Mouse (Mus musculus): Measurements from ENCODE around the gene Phc2. TPM values are rescaled to one million over a fixed set of nuclear protein-coding genes. Genes with fewer than 3 reads are reported as not detected.

Gene Phc2
- total and polyA plus RNA-seq, 3 experiments, result 23.7 to 65.5 TPM; not detected in 1

DNA sequence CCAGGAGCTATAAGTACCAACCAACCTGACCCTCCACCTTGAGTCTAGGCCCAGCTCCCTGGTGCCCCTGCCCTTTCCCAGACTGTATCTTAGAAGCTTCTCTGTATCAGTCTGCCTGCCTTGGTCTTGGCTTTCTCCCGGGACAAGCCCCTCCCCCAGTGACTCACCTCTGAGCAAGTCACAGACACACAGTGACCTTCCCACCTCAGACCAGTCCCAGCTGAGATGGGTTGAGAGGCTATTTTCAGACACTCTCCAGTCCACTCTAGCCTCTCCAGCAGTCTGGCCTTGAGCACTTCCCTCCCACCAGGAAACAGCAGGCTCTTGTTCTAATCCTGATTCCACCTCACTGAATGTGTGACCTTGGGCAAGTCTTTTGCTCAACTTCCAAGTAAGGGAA lies 139.2 kb downstream of the Phc2 start:
- no peak overlapping the region for H3K4me3 ChIP-seq (ENCODE audit: control insufficient read depth in 1 of 2, insufficient read depth in 1 of 2, low read depth in 2 of 2, low read length in 2 of 2)
- no peak for DNase-seq (ENCODE audit: low read depth, low spot score)
- no peak for TF ChIP-seq ZNF384 (IDR thresholded peaks at IDR 0.05; ENCODE audit: low read depth, low read length)
- TF ChIP-seq USF2 (IDR thresholded peaks at IDR 0.05; ENCODE audit: borderline replicate concordance in 1 of 2, insufficient read depth in 1 of 2, low read depth in 1 of 2, low read length in 2 of 2), result no peak
- TF ChIP-seq BHLHE40 (IDR thresholded peaks at IDR 0.05; ENCODE audit: borderline replicate concordance, low read depth, low read length), result no peak
- TF ChIP-seq NRF1 (IDR thresholded peaks at IDR 0.05; ENCODE audit: insufficient read depth, low read depth, low read length, poor library complexity, severe bottlenecking), result no peak
- no peak for TF ChIP-seq POLR2A (IDR thresholded peaks at IDR 0.05; ENCODE audit: control insufficient read depth in 1 of 2, insufficient read depth in 1 of 2, low read depth in 1 of 2, low read length in 2 of 2, poor library complexity in 1 of 2)
- TF ChIP-seq TBP (IDR thresholded peaks at IDR 0.05; ENCODE audit: low read depth, low read length), result no peak
- TF ChIP-seq MAFK (IDR thresholded peaks at IDR 0.05; ENCODE audit: borderline replicate concordance, low read depth, low read length), result no peak
- TF ChIP-seq EP300 (IDR thresholded peaks at IDR 0.05; ENCODE audit: low read depth in 1 of 2, low read length in 2 of 2), result no peak
- no peak for TF ChIP-seq KAT2A (conservative IDR thresholded peaks at IDR 0.05; ENCODE audit: low read depth, low read length)
- no peak for TF ChIP-seq ELF1 (IDR thresholded peaks at IDR 0.05; ENCODE audit: low read depth, low read length)
- no peaks in the 10 kb centered on the region for H3K9me3 ChIP-seq (replicated peaks; ENCODE audit: insufficient read depth, low read length)
- peaks cover 0 to 10% of the 10 kb centered on the region in 2 experiments; a peak in 1 of 4 replicates for H3K4me1 ChIP-seq (ENCODE audit: control insufficient read depth in 1 of 2, insufficient read depth in 2 of 2, low read length in 2 of 2)
- no peaks in the 10 kb centered on the region for H3K79me2 ChIP-seq (ENCODE audit: control insufficient read depth, insufficient read depth, low read length, poor library complexity)
- H3K9ac ChIP-seq (ENCODE audit: control insufficient read depth, low read depth, low read length, poor library complexity, severe bottlenecking), result no peak overlapping the region
- H3K27me3 ChIP-seq (ENCODE audit: control insufficient read depth in 1 of 2, insufficient read depth in 2 of 2, low read length in 2 of 2), result no peaks in the 10 kb centered on the region
- H3K36me3 ChIP-seq (ENCODE audit: control insufficient read depth in 1 of 2, insufficient read depth in 2 of 2, low read length in 2 of 2), result no peaks in the 10 kb centered on the region
- H3K27ac ChIP-seq (ENCODE audit: control insufficient read depth, low read depth, low read length), result no peak overlapping the region

DNA sequence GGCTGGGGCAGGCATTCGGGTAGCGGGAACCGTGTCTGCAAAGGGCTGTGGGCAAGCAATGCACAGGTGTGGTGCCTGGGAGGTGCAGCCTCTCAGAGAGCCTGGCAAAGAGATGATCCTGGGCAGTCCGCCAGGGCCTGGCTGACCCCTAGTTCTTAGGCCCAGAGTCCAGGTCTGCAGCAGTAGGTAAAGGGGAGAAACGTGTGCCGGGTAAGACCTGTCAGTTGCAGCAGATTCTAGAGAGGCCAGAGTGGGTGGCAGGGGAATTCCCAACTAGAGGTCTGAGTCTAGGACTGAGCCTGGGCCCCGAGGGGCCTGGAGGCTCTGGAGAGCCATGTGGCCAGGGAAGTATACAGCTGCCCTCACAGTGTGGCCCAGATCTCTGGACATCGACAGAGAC lies 139.7 kb downstream of the Phc2 start:
- Histone ChIP-seq H3K4me3 (ENCODE audit: control insufficient read depth in 1 of 2, insufficient read depth in 1 of 2, low read depth in 2 of 2, low read length in 2 of 2) (no peak overlapping the region), H3K9ac (ENCODE audit: control insufficient read depth, low read depth, low read length, poor library complexity, severe bottlenecking) (no peak overlapping the region), H3K9me3 (replicated peaks; ENCODE audit: insufficient read depth, low read length) (no peaks in the 10 kb centered on the region), H3K27me3 (ENCODE audit: control insufficient read depth in 1 of 2, insufficient read depth in 2 of 2, low read length in 2 of 2) (no peaks in the 10 kb centered on the region), H3K4me1 (ENCODE audit: control insufficient read depth in 1 of 2, insufficient read depth in 2 of 2, low read length in 2 of 2) (peaks cover 0 to 10% of the 10 kb centered on the region in 2 experiments; a peak in 1 of 4 replicates), H3K27ac (ENCODE audit: control insufficient read depth, low read depth, low read length) (no peak overlapping the region), H3K79me2 (ENCODE audit: control insufficient read depth, insufficient read depth, low read length, poor library complexity) (no peaks in the 10 kb centered on the region), H3K36me3 (ENCODE audit: control insufficient read depth in 1 of 2, insufficient read depth in 2 of 2, low read length in 2 of 2) (no peaks in the 10 kb centered on the region)
- TF ChIP-seq CHD1 (IDR thresholded peaks at IDR 0.05; ENCODE audit: low read depth, low read length) (no peak), MEF2A (IDR thresholded peaks at IDR 0.05; ENCODE audit: extremely low read depth, insufficient replicate concordance, low read depth, low read length, poor library complexity, severe bottlenecking) (no peak), HCFC1 (IDR thresholded peaks at IDR 0.05; ENCODE audit: low read depth, low read length) (no peak), SIN3A (IDR thresholded peaks at IDR 0.05; ENCODE audit: low read length) (no peak), TBP (IDR thresholded peaks at IDR 0.05; ENCODE audit: low read depth, low read length) (no peak), TAL1 (IDR thresholded peaks at IDR 0.05; ENCODE audit: low read length) (no peak), MXI1 (IDR thresholded peaks at IDR 0.05; ENCODE audit: low read depth, low read length) (no peak), E2F4 (IDR thresholded peaks at IDR 0.05; ENCODE audit: borderline replicate concordance, low read depth, low read length) (no peak), NRF1 (IDR thresholded peaks at IDR 0.05; ENCODE audit: insufficient read depth, low read depth, low read length, poor library complexity, severe bottlenecking) (no peak), EP300 (IDR thresholded peaks at IDR 0.05; ENCODE audit: low read depth in 1 of 2, low read length in 2 of 2) (no peak)
- DNase-seq (ENCODE audit: low read depth, low spot score), result no peak

Data from MEL (cell line).